Mouse (Mus musculus) CH12.LX (cell line): ENCODE measurements around the gene Slc25a18.

ENCODE experiments used
- CTCF ChIP-seq, 2 experiments: IDR thresholded peaks in 1 of 2; conservative IDR thresholded peaks in 1 of 2; 2 replicates each; pipeline ENCODE4 v1.5.1; 2011 to 2012; ENCODE audit warnings: low read depth in 2 of 2, low read length in 2 of 2, improper control_type of control experiment in 1 of 2, inconsistent platforms in 1 of 2, mild to moderate bottlenecking in 1 of 2, moderate library complexity in 1 of 2
- E2F4 ChIP-seq: IDR thresholded peaks from 2 replicates; pipeline ENCODE4 v1.6.1; 2011; ENCODE audit warnings: low read depth, low read length, improper control_type of control experiment; ENCODE audit not compliant: insufficient replicate concordance
- EP300 ChIP-seq: IDR thresholded peaks from 2 replicates; pipeline ENCODE4 v1.6.1; 2011; ENCODE audit warnings: low read length, improper control_type of control experiment
- ETS1 ChIP-seq: conservative IDR thresholded peaks from 2 replicates; pipeline ENCODE4 v1.6.1; 2012; ENCODE audit warnings: low read depth, mild to moderate bottlenecking, inconsistent platforms, low read length, improper control_type of control experiment, moderate library complexity
- MEF2A ChIP-seq: IDR thresholded peaks from 2 replicates; pipeline ENCODE4 v1.6.1; 2014; ENCODE audit warnings: low read depth, mild to moderate bottlenecking, inconsistent platforms, low read length, improper control_type of control experiment, borderline replicate concordance
- MXI1 ChIP-seq: IDR thresholded peaks from 2 replicates; pipeline ENCODE4 v1.6.1; 2011; ENCODE audit warnings: mild to moderate bottlenecking, low read depth, low read length, improper control_type of control experiment
- POLR2A ChIP-seq: IDR thresholded peaks from 2 replicates; pipeline ENCODE4 v1.6.1; 2011; ENCODE audit warnings: low read depth, mild to moderate bottlenecking, improper control_type of control experiment, low read length
- SIN3A ChIP-seq: IDR thresholded peaks from 2 replicates; pipeline ENCODE4 v1.6.1; 2012; ENCODE audit warnings: low read length, improper control_type of control experiment, inconsistent platforms
- USF2 ChIP-seq: conservative IDR thresholded peaks from 2 replicates; pipeline ENCODE4 v1.6.1; 2011; ENCODE audit warnings: low read depth, low read length, improper control_type of control experiment
- ZNF384 ChIP-seq: IDR thresholded peaks from 2 replicates; pipeline ENCODE4 v1.6.1; 2012; ENCODE audit warnings: low read depth, low read length, improper control_type of control experiment, inconsistent platforms

GRCm38 (mm10) chr6:120725986-120726385, 47.4 kb upstream of the Slc25a18 start:
- TF ChIP-seq CTCF (conservative IDR thresholded peaks at IDR 0.05 in 1 of 2, IDR thresholded peaks at IDR 0.05 in 1 of 2; ENCODE audit: low read depth in 2 of 2, low read length in 2 of 2) (no peak), POLR2A (no peak), MXI1 (no peak), EP300 (no peak), USF2 (no peak), E2F4 (no peak), MEF2A (no peak), ETS1 (no peak), SIN3A (no peak), ZNF384 (no peak)
